ENCODE assay signal across 9 mouse cellular contexts in the genomic region with DNA sequence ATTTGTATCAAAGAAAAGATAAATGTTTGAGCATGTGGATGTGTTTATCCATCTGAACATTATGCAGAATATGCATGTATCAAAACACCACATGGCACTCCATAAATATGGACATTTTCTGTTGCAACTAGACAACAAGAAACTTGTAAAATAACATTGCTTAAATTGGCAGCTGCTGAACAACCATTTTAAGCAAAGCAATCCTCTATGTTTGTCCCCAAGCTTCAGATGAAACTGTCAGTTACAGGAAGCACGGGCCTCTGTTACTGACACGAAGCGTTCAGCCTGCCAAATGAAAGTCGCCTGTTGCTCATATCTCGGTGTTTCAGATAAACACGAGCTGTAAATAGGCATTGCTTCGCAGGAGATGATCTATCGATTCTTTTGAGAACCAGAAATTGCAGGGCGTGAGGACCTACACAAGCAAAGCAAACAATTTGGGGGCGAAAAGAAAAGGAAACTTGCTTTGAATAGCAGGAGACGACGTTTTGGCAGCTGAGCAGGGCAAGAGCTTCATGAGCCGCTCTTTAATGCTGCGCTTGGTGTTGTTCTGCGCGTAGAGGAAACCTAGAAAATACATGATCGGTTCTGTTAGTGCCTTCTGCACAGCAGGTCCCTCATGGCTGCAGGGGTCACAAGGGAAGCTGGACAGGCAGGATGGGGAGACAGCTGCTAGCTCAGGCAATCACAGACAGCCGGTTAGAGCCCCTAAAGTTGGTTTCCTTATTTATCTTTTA.
DNase-seq lines count a peak whose midpoint lies in the region; ATAC-seq and TF ChIP-seq lines count a peak whose summit lies in the region.
"Had no signal": no experiment of that assay in that cellular context is flagged by ENCODE, and none has a peak within 500 bp of the region (broad histone marks: within the 10 kb centered on the region; RNA-seq: fewer than 3 reads in every experiment).

No protein-coding gene starts in this region.

- no peaks in the 10 kb centered on the region for H3K36me3 ChIP-seq in forebrain, embryonic 15.5 days
- H3K36me3 ChIP-seq in forebrain, embryonic 12.5 days (replicated peaks) = no peaks in the 10 kb centered on the region
- no peaks in the 10 kb centered on the region for H3K36me3 ChIP-seq in intestine, embryonic 15.5 days

- 54% methylated on average over 18 of the region's 18 CpGs for WGBS in forebrain, embryonic 15.5 days
- WGBS in forebrain, embryonic 12.5 days = 73% methylated on average over 18 of the region's 18 CpGs
- 37% methylated on average over 18 of the region's 18 CpGs for WGBS in lung, adult 2 months
- WGBS in intestine, embryonic 15.5 days = 63% methylated on average over 18 of the region's 18 CpGs

- no peaks in the 10 kb centered on the region for H3K9me3 ChIP-seq in forebrain, embryonic 15.5 days
- no peaks in the 10 kb centered on the region for H3K9me3 ChIP-seq in forebrain, embryonic 12.5 days
- H3K9me3 ChIP-seq in intestine, embryonic 15.5 days = no peaks in the 10 kb centered on the region

- H3K27me3 ChIP-seq in forebrain, embryonic 15.5 days = no peaks in the 10 kb centered on the region
- no peaks in the 10 kb centered on the region for H3K27me3 ChIP-seq in forebrain, embryonic 12.5 days
- H3K27me3 ChIP-seq in intestine, embryonic 15.5 days (replicated peaks) = no peaks in the 10 kb centered on the region

- H3K27ac ChIP-seq in forebrain, embryonic 15.5 days (replicated peaks) = no peak overlapping the region
- H3K27ac ChIP-seq in forebrain, embryonic 12.5 days = no peak overlapping the region
- H3K27ac ChIP-seq in intestine, embryonic 15.5 days = no peak overlapping the region

- ATAC-seq in forebrain, embryonic 15.5 days (replicated peaks) = peak; percentile 82
- ATAC-seq in forebrain, embryonic 12.5 days (ENCODE audit: low FRiP score) = no peak
- no peak for ATAC-seq in intestine, embryonic 15.5 days

- DNase-seq in lung, postnatal 10 days = peak; percentile 4
- no peak for DNase-seq in lung, adult 2 months
- DNase-seq in right cerebral cortex, postnatal 4 days = peak; percentile 6
- no peak for DNase-seq in gastrocnemius, postnatal 4 days (ENCODE audit: low spot score in 2 of 2)
- DNase-seq in adrenal gland, postnatal 14 days = no peak
- DNase-seq: adrenal gland, adult 8-10 months had no signal

- TF ChIP-seq POLR2A in lung, adult 2 months (IDR thresholded peaks at IDR 0.05; ENCODE audit: borderline replicate concordance, extremely low read depth, low read depth, low read length) = no peak

- no peak for TF ChIP-seq CTCF in lung, adult 2 months (IDR thresholded peaks at IDR 0.05; ENCODE audit: insufficient read depth, low read length)

- H3K9ac ChIP-seq in forebrain, embryonic 15.5 days (replicated peaks) = no peak overlapping the region
- no peak overlapping the region for H3K9ac ChIP-seq in forebrain, embryonic 12.5 days
- H3K9ac ChIP-seq in intestine, embryonic 15.5 days = no peak overlapping the region

- H3K4me3 ChIP-seq in forebrain, embryonic 15.5 days = no peak overlapping the region
- no peak overlapping the region for H3K4me3 ChIP-seq in forebrain, embryonic 12.5 days (replicated peaks)
- H3K4me3 ChIP-seq in lung, adult 2 months (replicated peaks; ENCODE audit: extremely low read depth, low read depth, low read length) = no peak overlapping the region
- H3K4me3 ChIP-seq in intestine, embryonic 15.5 days (replicated peaks) = no peak overlapping the region

- H3K4me1 ChIP-seq in forebrain, embryonic 15.5 days = no peaks in the 10 kb centered on the region
- 0 out of 2 replicates have a peak, but pooled peaks cover 6% of the 10 kb centered on the region for H3K4me1 ChIP-seq in forebrain, embryonic 12.5 days
- H3K4me1 ChIP-seq in lung, adult 2 months (ENCODE audit: control insufficient read depth, insufficient read depth, low read length) = no peaks in the 10 kb centered on the region
- no peaks in the 10 kb centered on the region for H3K4me1 ChIP-seq in intestine, embryonic 15.5 days (replicated peaks)

- H3K4me2 ChIP-seq in forebrain, embryonic 15.5 days (replicated peaks) = no peak overlapping the region
- no peak overlapping the region for H3K4me2 ChIP-seq in forebrain, embryonic 12.5 days
- peak overlapping the region; percentile 26; the same call in 1 of the 2 replicates for H3K4me2 ChIP-seq in intestine, embryonic 15.5 days (replicated peaks)

Comparison
In these comparisons a context has a peak if more than half of its experiments do, and no peak if none do; other contexts are left out.
1. DNase-seq: peak in lung, postnatal 10 days (single experiment) and right cerebral cortex, postnatal 4 days (single experiment); none in lung, adult 2 months (single experiment), gastrocnemius, postnatal 4 days (0 of 2) and adrenal gland, postnatal 14 days (single experiment).